Mouse (Mus musculus) MEL (cell line): Measurements from ENCODE around the gene Frmd4b. TPM values are rescaled to one million over a fixed set of nuclear protein-coding genes. Genes with fewer than 3 reads are reported as not detected.

Experiments used
- DNase-seq: peaks from one replicate; pipeline ENCODE4 v3.0.0; 2011; ENCODE audit warnings: low read depth, low spot score
- H3K27ac ChIP-seq: 2 replicates; pipeline ENCODE4 v1.5.1; 2012; ENCODE audit warnings: low read depth, mild to moderate bottlenecking, control low read depth, low read length, moderate library complexity; ENCODE audit not compliant: control insufficient read depth
- H3K27me3 ChIP-seq, 2 experiments: fragments of 150-350 bp in 1 of 2; sonication (generic) in 1 of 2; 2 replicates each; pipeline ENCODE4 v1.6.1; 2012; ENCODE audit warnings: low read length in 2 of 2, mild to moderate bottlenecking in 2 of 2, improper control_type of control experiment in 1 of 2, moderate library complexity in 1 of 2; ENCODE audit not compliant: insufficient read depth in 2 of 2, control insufficient read depth in 1 of 2
- H3K36me3 ChIP-seq, 2 experiments: 2 replicates each; pipeline ENCODE4 v1.6.1; 2012 to 2014; ENCODE audit warnings: low read length in 2 of 2, improper control_type of control experiment in 1 of 2, inconsistent platforms in 1 of 2, mild to moderate bottlenecking in 1 of 2; ENCODE audit not compliant: insufficient read depth in 2 of 2, control insufficient read depth in 1 of 2
- H3K4me1 ChIP-seq, 2 experiments: fragments of 150-350 bp in 1 of 2; sonication (generic) in 1 of 2; 2 replicates each; pipeline ENCODE4 v1.6.1; 2012; ENCODE audit warnings: low read length in 2 of 2, improper control_type of control experiment in 1 of 2, mild to moderate bottlenecking in 1 of 2; ENCODE audit not compliant: insufficient read depth in 2 of 2, control insufficient read depth in 1 of 2
- H3K4me3 ChIP-seq, 2 experiments: fragments of 150-350 bp in 1 of 2; sonication (generic) in 1 of 2; 2 replicates each; pipeline ENCODE4 v1.5.1; 2012; ENCODE audit warnings: low read depth in 2 of 2, low read length in 2 of 2, mild to moderate bottlenecking in 2 of 2, moderate library complexity in 2 of 2, control low read depth in 1 of 2, improper control_type of control experiment in 1 of 2; ENCODE audit not compliant: control insufficient read depth in 1 of 2, insufficient read depth in 1 of 2
- H3K79me2 ChIP-seq: 2 replicates; pipeline ENCODE4 v1.6.1; 2012; ENCODE audit warnings: mild to moderate bottlenecking, low read length, moderate library complexity; ENCODE audit not compliant: control insufficient read depth, poor library complexity, insufficient read depth
- H3K9ac ChIP-seq: 2 replicates; pipeline ENCODE4 v1.6.1; 2012; ENCODE audit warnings: low read depth, mild to moderate bottlenecking, control low read depth, low read length, moderate library complexity; ENCODE audit not compliant: control insufficient read depth, poor library complexity, severe bottlenecking
- H3K9me3 ChIP-seq: fragments of 150-350 bp; sonication (generic); replicated peaks from 2 replicates; pipeline ENCODE4 v1.6.1; 2012; ENCODE audit warnings: mild to moderate bottlenecking, low read length, improper control_type of control experiment, moderate library complexity; ENCODE audit not compliant: insufficient read depth
- CHD2 ChIP-seq: IDR thresholded peaks from 2 replicates; pipeline ENCODE4 v1.6.1; 2011; ENCODE audit warnings: low read length, improper control_type of control experiment
- CTCF ChIP-seq, 3 experiments: IDR thresholded peaks in 2 of 3; conservative IDR thresholded peaks in 1 of 3; 2 replicates each; pipeline ENCODE4 v1.5.1; 2011 to 2012; ENCODE audit warnings: low read length in 3 of 3, low read depth in 2 of 3, mild to moderate bottlenecking in 2 of 3, improper control_type of control experiment in 1 of 3, inconsistent platforms in 1 of 3, mixed read lengths in 1 of 3, moderate library complexity in 1 of 3; ENCODE audit not compliant: control insufficient read depth in 1 of 3, insufficient read depth in 1 of 3, poor library complexity in 1 of 3, severe bottlenecking in 1 of 3
- E2F4 ChIP-seq: IDR thresholded peaks from 2 replicates; pipeline ENCODE4 v1.6.1; 2011; ENCODE audit warnings: low read depth, low read length, improper control_type of control experiment, borderline replicate concordance
- GABPA ChIP-seq: IDR thresholded peaks from 2 replicates; pipeline ENCODE4 v1.6.1; 2012; ENCODE audit warnings: low read depth, mild to moderate bottlenecking, inconsistent platforms, low read length, improper control_type of control experiment, moderate library complexity
- GATA1 ChIP-seq: IDR thresholded peaks from 2 replicates; pipeline ENCODE4 v1.6.1; 2011; ENCODE audit warnings: low read depth, low read length, improper control_type of control experiment
- HCFC1 ChIP-seq: IDR thresholded peaks from 2 replicates; pipeline ENCODE4 v1.6.1; 2012; ENCODE audit warnings: low read depth, mild to moderate bottlenecking, inconsistent platforms, low read length, improper control_type of control experiment, moderate library complexity
- JUND ChIP-seq: IDR thresholded peaks from 2 replicates; pipeline ENCODE4 v1.6.1; 2011; ENCODE audit warnings: low read depth, mild to moderate bottlenecking, improper control_type of control experiment, low read length
- KAT2A ChIP-seq: conservative IDR thresholded peaks from 2 replicates; pipeline ENCODE4 v1.6.1; 2012; ENCODE audit warnings: low read depth, low read length, improper control_type of control experiment, inconsistent platforms
- MAFK ChIP-seq: IDR thresholded peaks from 2 replicates; pipeline ENCODE4 v1.6.1; 2011; ENCODE audit warnings: low read depth, mild to moderate bottlenecking, low read length, improper control_type of control experiment, borderline replicate concordance
- MAZ ChIP-seq: IDR thresholded peaks from 2 replicates; pipeline ENCODE4 v1.6.1; 2012; ENCODE audit warnings: low read depth, mild to moderate bottlenecking, inconsistent platforms, low read length, improper control_type of control experiment
- MEF2A ChIP-seq: IDR thresholded peaks from 2 replicates; pipeline ENCODE4 v1.6.1; 2014; ENCODE audit warnings: low read depth, mild to moderate bottlenecking, inconsistent platforms, low read length, improper control_type of control experiment; ENCODE audit not compliant: poor library complexity, insufficient replicate concordance, severe bottlenecking; ENCODE audit errors: extremely low read depth
- MXI1 ChIP-seq: IDR thresholded peaks from 2 replicates; pipeline ENCODE4 v1.6.1; 2011; ENCODE audit warnings: mild to moderate bottlenecking, low read depth, low read length, improper control_type of control experiment
- MYB ChIP-seq: IDR thresholded peaks from 2 replicates; pipeline ENCODE4 v1.6.1; 2011; ENCODE audit warnings: mild to moderate bottlenecking, low read depth, low read length, improper control_type of control experiment
- MYC ChIP-seq: IDR thresholded peaks from 2 replicates; pipeline ENCODE4 v1.6.1; 2011; ENCODE audit warnings: low read depth, mild to moderate bottlenecking, low read length, improper control_type of control experiment, moderate library complexity
- POLR2AphosphoS2 ChIP-seq: IDR thresholded peaks from 2 replicates; pipeline ENCODE4 v1.6.1; 2011; ENCODE audit warnings: low read length, improper control_type of control experiment
- RAD21 ChIP-seq: IDR thresholded peaks from 2 replicates; pipeline ENCODE4 v1.6.1; 2011; ENCODE audit warnings: mild to moderate bottlenecking, low read depth, low read length, improper control_type of control experiment
- RCOR1 ChIP-seq: IDR thresholded peaks from 2 replicates; pipeline ENCODE4 v1.6.1; 2012; ENCODE audit warnings: low read depth, mild to moderate bottlenecking, inconsistent platforms, low read length, improper control_type of control experiment
- SIN3A ChIP-seq: IDR thresholded peaks from 2 replicates; pipeline ENCODE4 v1.6.1; 2012; ENCODE audit warnings: low read length, improper control_type of control experiment, inconsistent platforms
- TAL1 ChIP-seq: IDR thresholded peaks from 2 replicates; pipeline ENCODE4 v1.6.1; 2012; ENCODE audit warnings: mild to moderate bottlenecking, inconsistent platforms, low read length, moderate library complexity, mixed read lengths
- TCF12 ChIP-seq: IDR thresholded peaks from 2 replicates; pipeline ENCODE4 v1.6.1; 2014; ENCODE audit warnings: low read depth, mild to moderate bottlenecking, inconsistent platforms, low read length, improper control_type of control experiment, moderate library complexity
- USF1 ChIP-seq: IDR thresholded peaks from 2 replicates; pipeline ENCODE4 v1.6.1; 2014; ENCODE audit warnings: low read depth, mild to moderate bottlenecking, inconsistent platforms, low read length, improper control_type of control experiment, moderate library complexity
- USF2 ChIP-seq, 2 experiments: IDR thresholded peaks; 2 replicates each; pipeline ENCODE4 v1.6.1; 2011 to 2012; ENCODE audit warnings: improper control_type of control experiment in 2 of 2, low read length in 2 of 2, borderline replicate concordance in 1 of 2, inconsistent platforms in 1 of 2, low read depth in 1 of 2, mild to moderate bottlenecking in 1 of 2; ENCODE audit not compliant: insufficient read depth in 1 of 2
- ZC3H11A ChIP-seq: IDR thresholded peaks from 2 replicates; pipeline ENCODE4 v1.6.1; 2012; ENCODE audit warnings: low read depth, mild to moderate bottlenecking, inconsistent platforms, low read length, improper control_type of control experiment
- ZMIZ1 ChIP-seq: IDR thresholded peaks from 2 replicates; pipeline ENCODE4 v1.6.1; 2012; ENCODE audit warnings: low read depth, mild to moderate bottlenecking, inconsistent platforms, low read length, improper control_type of control experiment, moderate library complexity
- polyA plus RNA-seq, 2 experiments: library from polyadenylated mRNA; stranded (reverse) in 1 of 2; unstranded in 1 of 2; fragments of >175 nt in 1 of 2; fragments of >200 nt in 1 of 2; gene quantifications; 2 replicates each; pipeline versions ENCODE4 v1.2.1 to v1.2.4; 2012; ENCODE audit warnings: low replicate concordance in 2 of 2, low read depth in 1 of 2; ENCODE audit not compliant: insufficient read length in 2 of 2, insufficient read depth in 1 of 2, missing spikeins in 1 of 2
- total RNA-seq: library from RNA; depleted of rRNA; stranded (reverse); fragments of 300-350 nt; gene quantifications from 2 replicates; pipeline ENCODE4 v1.2.3, GENCODE M21; 2012

Gene Frmd4b
- total and polyA plus RNA-seq, 3 experiments = 0.18 TPM; not detected in 2

GRCm38 (mm10) chr6:97411327-97411726, 206.0 kb downstream of the Frmd4b start:
- no peak for DNase-seq
- H3K4me1 ChIP-seq = peaks cover 3 to 14% of the 10 kb centered on the region in 2 experiments; a peak in 3 of 4 replicates
- peaks cover 0 to 14% of the 10 kb centered on the region in 2 experiments; a peak in 2 of 4 replicates for H3K36me3 ChIP-seq
- no peak overlapping the region for H3K4me3 ChIP-seq
- no peaks in the 10 kb centered on the region for H3K27me3 ChIP-seq
- no peaks in the 10 kb centered on the region for H3K9me3 ChIP-seq
- H3K9ac ChIP-seq = no peak overlapping the region
- no peaks in the 10 kb centered on the region for H3K79me2 ChIP-seq
- no peak overlapping the region for H3K27ac ChIP-seq
- TF ChIP-seq HCFC1 (no peak), SIN3A (no peak), GABPA (no peak), MYB (no peak), KAT2A (no peak), POLR2AphosphoS2 (no peak), ZMIZ1 (no peak), USF2 (IDR thresholded peaks at IDR 0.05; ENCODE audit: borderline replicate concordance in 1 of 2, insufficient read depth in 1 of 2, low read depth in 1 of 2, low read length in 2 of 2) (no peak), MAZ (no peak), RAD21 (no peak), CHD2 (no peak), CTCF (IDR thresholded peaks at IDR 0.05 in 2 of 3, conservative IDR thresholded peaks at IDR 0.05 in 1 of 3; ENCODE audit: control insufficient read depth in 1 of 3, insufficient read depth in 1 of 3, low read depth in 2 of 3, low read length in 3 of 3, poor library complexity in 1 of 3, severe bottlenecking in 1 of 3) (no peak), USF1 (no peak), TAL1 (no peak), MYC (no peak), MAFK (no peak), TCF12 (no peak)
- TF ChIP-seq, all 39 proteins: peak for 0

- H3K4me1 ChIP-seq = peaks cover 3 to 29% of the 10 kb centered on the region in 2 experiments
- no peak overlapping the region for H3K27ac ChIP-seq
- H3K79me2 ChIP-seq = no peaks in the 10 kb centered on the region
- DNase-seq = no peak
- peaks cover 0 to 29% of the 10 kb centered on the region in 2 experiments; a peak in 2 of 4 replicates for H3K36me3 ChIP-seq
- H3K9me3 ChIP-seq = no peaks in the 10 kb centered on the region
- TF ChIP-seq JUND (no peak), POLR2AphosphoS2 (no peak), RAD21 (no peak), E2F4 (no peak), HCFC1 (no peak), RCOR1 (no peak), MYB (no peak), MXI1 (no peak), SIN3A (no peak), GATA1 (no peak), MEF2A (no peak), ZC3H11A (no peak)
- H3K27me3 ChIP-seq = no peaks in the 10 kb centered on the region
- H3K9ac ChIP-seq = no peak overlapping the region
- no peak overlapping the region for H3K4me3 ChIP-seq
Observed at GRCm38 (mm10) chr6:97409467-97410239, 207.7 kb downstream of the Frmd4b start.
